Mouse (Mus musculus) thymus, adult 2 months (tissue): Measurements from ENCODE around the gene Tbx10. TPM values are rescaled to one million over a fixed set of nuclear protein-coding genes. Genes with fewer than 3 reads are reported as not detected.
A peak's percentile ranks its signal among the peaks of the same experiment; 100 is the strongest.

Experiments
- DNase-seq: peaks from one replicate; pipeline ENCODE4 v3.0.0; 2021
- H3K27ac ChIP-seq: fragments of 200-500 bp; 2 replicates; pipeline ENCODE4 v1.5.1; 2012; ENCODE audit warnings: low read length, control low read depth; ENCODE audit not compliant: control insufficient read depth, insufficient read depth
- H3K27me3 ChIP-seq: fragments of 200-500 bp; 2 replicates; pipeline ENCODE4 v1.6.1; 2012; ENCODE audit warnings: mild to moderate bottlenecking, low read length, moderate library complexity, mixed read lengths; ENCODE audit not compliant: control insufficient read depth, insufficient read depth
- H3K36me3 ChIP-seq: fragments of 200-500 bp; 2 replicates; pipeline ENCODE4 v1.6.1; 2012; ENCODE audit warnings: mild to moderate bottlenecking, low read length, moderate library complexity; ENCODE audit not compliant: control insufficient read depth, insufficient read depth
- H3K4me1 ChIP-seq: fragments of 200-500 bp; replicated peaks from 2 replicates; pipeline ENCODE4 v1.6.1; 2012; ENCODE audit warnings: low read length; ENCODE audit not compliant: control insufficient read depth, insufficient read depth
- H3K4me3 ChIP-seq: fragments of 200-500 bp; 2 replicates; pipeline ENCODE4 v1.5.1; 2012; ENCODE audit warnings: mild to moderate bottlenecking, low read length, control low read depth, moderate library complexity; ENCODE audit not compliant: control insufficient read depth, insufficient read depth
- CTCF ChIP-seq: fragments of 200-500 bp; IDR thresholded peaks from 2 replicates; pipeline ENCODE4 v1.5.1; 2012; ENCODE audit warnings: mild to moderate bottlenecking, control low read depth, low read length, moderate library complexity, borderline replicate concordance; ENCODE audit not compliant: control insufficient read depth, poor library complexity, insufficient read depth; ENCODE audit errors: extremely low read depth
- POLR2A ChIP-seq: fragments of 200-500 bp; IDR thresholded peaks from 2 replicates; pipeline ENCODE4 v1.6.1; 2012; ENCODE audit warnings: mild to moderate bottlenecking, low read length, control low read depth, moderate library complexity; ENCODE audit not compliant: control insufficient read depth, poor library complexity, insufficient read depth; ENCODE audit errors: extremely low read depth
- WGBS: fragments of 180-500 bp; shearing (Covaris S2); methylation state at CpG from one replicate; pipeline ENCODE4 v1.1.7; 2018; 5-methylcytosine and 5-hydroxymethylcytosine counted together
- polyA plus RNA-seq: library from polyadenylated mRNA; depleted of rRNA; stranded (reverse); fragments of >200 nt; gene quantifications from 2 replicates; pipeline ENCODE4 v1.2.3, GENCODE M21; 2012

Gene Tbx10
- polyA plus RNA-seq, 1 experiment = 0.20 TPM

DNA sequence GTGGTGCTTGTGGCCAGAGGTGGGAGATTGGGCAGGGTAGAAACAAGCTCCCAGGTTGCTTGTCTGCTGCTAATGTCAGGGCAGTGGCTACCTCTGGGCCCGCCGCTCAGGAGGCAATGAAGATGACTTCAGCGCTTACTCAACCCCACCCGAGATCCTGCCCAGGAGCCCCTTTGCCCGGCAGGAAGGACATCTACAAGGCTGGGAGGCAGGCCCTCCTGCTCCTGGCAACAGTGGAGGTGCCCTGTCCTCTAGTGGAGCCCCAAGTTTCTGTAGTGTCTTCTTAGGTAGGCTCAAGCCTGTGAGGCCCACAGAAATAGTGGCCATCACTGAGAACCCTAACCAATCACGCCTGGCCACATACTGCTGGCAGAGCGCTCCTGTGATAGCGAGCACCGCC lies 12.5 kb downstream of the Tbx10 start:
- WGBS = 90% methylated on average over 9 of the region's 9 CpGs
- H3K36me3 ChIP-seq = peaks cover 23% of the 10 kb centered on the region

DNA sequence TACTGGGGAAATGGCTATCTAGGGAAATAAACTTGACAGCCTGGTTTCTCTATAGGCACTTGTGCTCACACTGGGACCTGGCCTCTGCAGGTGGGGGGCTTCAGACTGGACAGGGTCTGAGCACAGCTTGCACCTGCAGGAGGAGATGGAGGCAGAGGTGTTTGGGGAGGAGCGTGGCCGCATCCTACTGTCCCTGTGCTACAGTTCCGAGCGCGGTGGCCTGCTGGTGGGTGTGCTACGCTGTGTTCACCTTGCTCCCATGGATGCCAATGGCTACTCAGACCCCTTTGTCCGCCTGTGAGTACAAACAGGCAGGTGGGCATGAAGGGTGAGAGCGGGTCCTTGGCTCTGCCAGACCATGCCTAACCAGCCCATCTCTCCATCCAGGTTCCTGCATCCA lies 13.4 kb downstream of the Tbx10 start:
- peaks cover 4% of the 10 kb centered on the region for H3K4me1 ChIP-seq
- DNase-seq = no peak
- no peak for TF ChIP-seq CTCF
- TF ChIP-seq POLR2A = no peak
- no peaks in the 10 kb centered on the region for H3K27me3 ChIP-seq
- H3K27ac ChIP-seq = no peak overlapping the region
- no peak overlapping the region for H3K4me3 ChIP-seq
- WGBS = 97% methylated on average over 8 of the region's 8 CpGs
- H3K36me3 ChIP-seq = peaks cover 23% of the 10 kb centered on the region

More for the DNA sequence above, 12.5 kb downstream of the Tbx10 start:
- H3K4me1 ChIP-seq = peaks cover 7% of the 10 kb centered on the region
- TF ChIP-seq POLR2A (no peak), CTCF (no peak)
- DNase-seq = no peak
- no peak overlapping the region for H3K4me3 ChIP-seq
- H3K27me3 ChIP-seq = no peaks in the 10 kb centered on the region
- H3K27ac ChIP-seq = no peak overlapping the region

DNA sequence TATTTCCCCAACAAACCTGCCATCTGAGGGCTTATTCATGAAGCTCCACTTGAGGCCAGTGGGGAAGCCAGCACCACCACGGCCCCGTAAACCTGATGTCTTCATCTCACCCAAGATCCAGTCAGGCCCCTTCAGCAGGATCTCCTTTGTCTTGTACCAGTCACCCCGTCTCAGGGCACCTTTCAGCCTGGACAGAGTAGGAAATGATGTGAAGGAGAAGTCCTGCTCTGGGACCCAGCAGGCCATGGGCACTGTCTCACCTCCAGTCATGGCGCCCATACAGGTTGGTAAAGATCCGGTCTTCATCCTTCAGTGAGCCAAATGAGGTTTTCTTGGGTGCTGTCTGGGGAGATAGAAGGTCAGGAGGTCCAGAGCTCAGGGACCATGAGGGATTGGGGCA lies 18.5 kb downstream of the Tbx10 start:
- no peak for TF ChIP-seq POLR2A
- no peak for TF ChIP-seq CTCF
- Histone ChIP-seq H3K36me3 (peaks cover 23% of the 10 kb centered on the region), H3K4me3 (no peak overlapping the region), H3K27me3 (no peaks in the 10 kb centered on the region), H3K4me1 (peaks cover 7% of the 10 kb centered on the region), H3K27ac (no peak overlapping the region)
- no peak for DNase-seq
- over 99% methylated on average over 5 of the region's 5 CpGs for WGBS

DNA sequence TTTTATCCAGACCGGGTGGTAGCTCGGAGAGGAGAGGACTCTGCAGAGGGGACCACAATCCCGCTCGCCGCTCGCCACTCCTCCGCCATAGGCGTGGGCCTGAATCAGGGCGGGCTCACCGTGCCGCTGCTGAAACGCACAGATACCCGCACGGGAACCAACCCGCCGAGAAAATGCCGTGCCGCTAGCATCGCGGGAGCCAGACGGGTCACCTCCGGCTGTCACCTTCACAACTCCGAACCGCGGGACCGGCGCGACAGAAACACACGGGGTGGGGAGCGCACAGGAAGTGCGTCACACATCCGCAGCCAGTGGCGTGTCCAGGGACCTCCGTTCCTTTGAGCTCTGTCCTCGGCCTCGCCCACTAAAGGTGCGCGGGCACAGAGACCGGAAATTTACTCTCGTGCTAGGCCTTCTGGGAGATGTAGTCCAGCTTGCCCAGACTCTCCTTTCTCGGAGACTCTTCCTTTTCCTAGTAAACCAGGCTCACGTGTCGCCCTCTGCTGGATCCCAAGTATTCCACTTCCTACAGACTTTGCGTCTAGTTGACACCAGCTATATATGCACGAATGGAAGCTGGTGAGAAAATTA lies 20.0 kb downstream of the Tbx10 start, which contains the start of gene Ndufv1:
TSS of gene Ndufv1 (minus strand) at position 375 of the 591 bp plus-strand sequence.
- Histone ChIP-seq H3K27me3 (no peaks in the 10 kb centered on the region), H3K36me3 (peaks cover 12% of the 10 kb centered on the region), H3K27ac (no peak within 1 kb of the TSS), H3K4me3 (peak within 1 kb of the TSS; percentile 60), H3K4me1 (peaks cover 7% of the 10 kb centered on the region)
- under 1% methylated on average over 45 of the region's 45 CpGs for WGBS
- peak; percentile 73 for TF ChIP-seq POLR2A
- peak; percentile 44; the same call in 1 of the 2 replicates for TF ChIP-seq CTCF
- DNase-seq = peak; percentile 94

DNA sequence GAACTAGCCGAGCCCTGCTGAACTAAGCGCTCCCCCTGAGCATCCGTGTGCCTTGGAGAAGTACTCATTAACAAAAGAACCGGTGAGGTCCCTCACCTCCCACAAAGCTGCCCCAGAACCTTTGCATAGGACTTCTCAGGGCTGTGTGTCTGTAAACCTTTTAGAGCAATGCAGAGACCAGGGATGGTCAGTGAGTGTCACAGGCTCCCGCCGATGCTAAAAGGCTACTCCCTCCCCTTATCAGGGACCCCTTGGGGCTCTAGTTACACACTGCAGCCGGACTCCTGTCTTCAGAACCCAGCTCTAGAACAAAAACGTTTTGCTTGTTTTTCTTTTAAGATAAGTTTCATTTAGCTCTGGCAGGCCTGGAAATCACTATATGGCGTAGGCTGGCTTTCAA lies 20.5 kb downstream of the Tbx10 start:
- peak overlapping the region; percentile 60 for H3K4me3 ChIP-seq
- DNase-seq = no peak
- peaks cover 7% of the 10 kb centered on the region for H3K36me3 ChIP-seq
- TF ChIP-seq POLR2A (no peak), CTCF (no peak)
- no peak overlapping the region for H3K27ac ChIP-seq
- H3K4me1 ChIP-seq = peaks cover 7% of the 10 kb centered on the region
- 32% methylated on average over 9 of the region's 9 CpGs for WGBS
- no peaks in the 10 kb centered on the region for H3K27me3 ChIP-seq

DNA sequence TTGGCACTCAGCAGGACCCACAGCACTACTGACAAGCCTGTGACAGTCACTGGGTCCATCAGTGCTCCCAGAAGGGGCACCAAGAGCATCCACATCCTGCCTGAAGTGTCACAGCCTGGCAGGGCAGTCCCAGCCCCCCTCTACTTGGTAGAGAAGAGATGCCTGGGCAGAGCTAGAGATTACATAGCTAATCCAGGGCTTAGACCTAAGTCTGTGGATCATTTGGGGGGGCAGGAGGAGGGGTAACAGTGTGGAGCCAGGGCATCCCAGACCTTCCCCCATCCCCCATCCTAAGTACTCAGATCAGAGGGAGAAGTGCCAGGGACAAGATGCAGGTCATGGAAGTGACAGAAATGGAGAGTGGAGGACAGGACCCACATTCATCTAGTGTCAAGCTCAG lies 22.2 kb downstream of the Tbx10 start:
- peaks cover 10% of the 10 kb centered on the region for H3K4me1 ChIP-seq
- no peak overlapping the region for H3K27ac ChIP-seq
- no peaks in the 10 kb centered on the region for H3K27me3 ChIP-seq
- H3K4me3 ChIP-seq = no peak overlapping the region
- no peaks in the 10 kb centered on the region; the same call in 1 of the 2 replicates for H3K36me3 ChIP-seq
- TF ChIP-seq CTCF (no peak), POLR2A (no peak)
- DNase-seq = no peak
